Mouse (Mus musculus): ENCODE data around the gene Tbx2. TPM values are rescaled to one million over a fixed set of nuclear protein-coding genes. Genes with fewer than 3 reads are reported as not detected.

Tbx2 gene
- total RNA-seq (2012; rRNA removed) (not detected in 2 replicates), polyA plus RNA-seq (2012; ENCODE audit: insufficient read depth in 1 of 2, insufficient read length in 2 of 2, low read depth in 1 of 2, low replicate concordance in 2 of 2, missing spikeins in 1 of 2) (under 1 TPM in 1 of 2 experiments, not detected in 1; 0.01 TPM)

DNA sequence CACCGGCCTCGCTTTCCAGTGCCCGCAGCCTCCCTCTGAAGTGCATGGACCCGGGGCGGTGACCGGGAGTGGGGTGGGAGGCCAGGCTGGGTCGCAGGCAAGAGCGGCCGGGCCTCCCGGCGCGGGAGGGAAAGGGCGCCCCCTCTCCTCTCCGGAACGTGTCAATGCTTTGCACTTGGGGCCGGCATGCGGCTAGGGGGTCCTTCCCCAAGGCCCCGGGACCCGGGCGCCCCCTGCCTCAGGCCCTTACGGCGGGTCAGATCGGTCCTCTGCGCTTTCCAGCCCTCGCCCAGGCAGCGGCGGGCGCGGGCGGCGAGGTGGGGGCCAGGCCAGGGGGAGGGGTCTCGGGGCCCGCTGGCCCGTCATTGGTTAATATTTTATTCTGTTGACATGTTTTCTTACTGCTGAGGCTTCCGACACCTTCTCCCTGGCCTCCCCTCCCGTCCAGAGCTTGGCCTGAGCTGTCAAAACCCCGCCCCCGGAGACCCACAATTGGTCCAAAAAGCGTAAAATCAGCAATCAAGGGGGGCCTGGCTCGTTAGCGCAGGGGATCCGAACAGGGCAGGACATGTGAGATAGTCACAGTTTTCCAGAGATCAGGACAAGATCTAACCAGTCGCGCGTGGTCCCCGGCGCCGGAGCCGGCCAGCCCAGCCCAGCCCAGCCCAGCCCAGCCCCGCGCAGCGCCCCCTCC is at the start of gene Tbx2:
Gene Tbx2, plus strand, starts transcription at position 321 of the 694 bp plus-strand sequence.
- H3K9ac ChIP-seq (ENCODE audit: control insufficient read depth, low read depth, low read length, poor library complexity, severe bottlenecking), result no peak within 1 kb of the TSS
- no peaks in the 10 kb centered on the region for H3K36me3 ChIP-seq (ENCODE audit: control insufficient read depth in 1 of 2, insufficient read depth in 2 of 2, low read length in 2 of 2)
- H3K27ac ChIP-seq (ENCODE audit: control insufficient read depth, low read depth, low read length), result no peak within 1 kb of the TSS
- no peak for DNase-seq (ENCODE audit: low read depth, low spot score)
- H3K27me3 ChIP-seq (ENCODE audit: control insufficient read depth in 1 of 2, insufficient read depth in 2 of 2, low read length in 2 of 2), result no peaks in the 10 kb centered on the region
- no peaks in the 10 kb centered on the region for H3K9me3 ChIP-seq (replicated peaks; ENCODE audit: insufficient read depth, low read length)
- TF ChIP-seq ZC3H11A (IDR thresholded peaks at IDR 0.05; ENCODE audit: low read depth, low read length) (no peak), MYC (IDR thresholded peaks at IDR 0.05; ENCODE audit: low read depth, low read length) (no peak), RAD21 (IDR thresholded peaks at IDR 0.05; ENCODE audit: low read depth, low read length) (no peak), KAT2A (conservative IDR thresholded peaks at IDR 0.05; ENCODE audit: low read depth, low read length) (no peak), USF2 (IDR thresholded peaks at IDR 0.05; ENCODE audit: borderline replicate concordance in 1 of 2, insufficient read depth in 1 of 2, low read depth in 1 of 2, low read length in 2 of 2) (no peak), POLR2A (IDR thresholded peaks at IDR 0.05; ENCODE audit: control insufficient read depth in 1 of 2, insufficient read depth in 1 of 2, low read depth in 1 of 2, low read length in 2 of 2, poor library complexity in 1 of 2) (no peak), TCF12 (IDR thresholded peaks at IDR 0.05; ENCODE audit: low read depth, low read length) (no peak), USF1 (IDR thresholded peaks at IDR 0.05; ENCODE audit: low read depth, low read length) (no peak), ZNF384 (IDR thresholded peaks at IDR 0.05; ENCODE audit: low read depth, low read length) (no peak), EP300 (IDR thresholded peaks at IDR 0.05; ENCODE audit: low read depth in 1 of 2, low read length in 2 of 2) (no peak), RCOR1 (IDR thresholded peaks at IDR 0.05; ENCODE audit: low read depth, low read length) (no peak)
- H3K4me1 ChIP-seq (ENCODE audit: control insufficient read depth in 1 of 2, insufficient read depth in 2 of 2, low read length in 2 of 2), result peaks cover 0 to 4% of the 10 kb centered on the region in 2 experiments; a peak in 1 of 4 replicates
- no peaks in the 10 kb centered on the region for H3K79me2 ChIP-seq (ENCODE audit: control insufficient read depth, insufficient read depth, low read length, poor library complexity)
- H3K4me3 ChIP-seq (ENCODE audit: control insufficient read depth in 1 of 2, insufficient read depth in 1 of 2, low read depth in 2 of 2, low read length in 2 of 2), result no peak within 1 kb of the TSS

- H3K27ac ChIP-seq (ENCODE audit: control insufficient read depth, low read depth, low read length), result no peak overlapping the region
Observed at GRCm38 (mm10) chr11:85786113-85786718, 46.1 kb upstream of the Tbx2 start.

More at GRCm38 (mm10) chr11:85786113-85786718, 46.1 kb upstream of the Tbx2 start:
- DNase-seq (ENCODE audit: low read depth, low spot score), result peak; percentile 47
- Histone ChIP-seq H3K9me3 (replicated peaks; ENCODE audit: insufficient read depth, low read length) (no peaks in the 10 kb centered on the region), H3K4me3 (ENCODE audit: control insufficient read depth in 1 of 2, insufficient read depth in 1 of 2, low read depth in 2 of 2, low read length in 2 of 2) (no peak overlapping the region), H3K9ac (ENCODE audit: control insufficient read depth, low read depth, low read length, poor library complexity, severe bottlenecking) (no peak overlapping the region), H3K4me1 (ENCODE audit: control insufficient read depth in 1 of 2, insufficient read depth in 2 of 2, low read length in 2 of 2) (no peaks in the 10 kb centered on the region), H3K27me3 (ENCODE audit: control insufficient read depth in 1 of 2, insufficient read depth in 2 of 2, low read length in 2 of 2) (no peaks in the 10 kb centered on the region), H3K36me3 (ENCODE audit: control insufficient read depth in 1 of 2, insufficient read depth in 2 of 2, low read length in 2 of 2) (no peaks in the 10 kb centered on the region), H3K79me2 (ENCODE audit: control insufficient read depth, insufficient read depth, low read length, poor library complexity) (no peaks in the 10 kb centered on the region)
- TF ChIP-seq CTCF (IDR thresholded peaks at IDR 0.05 in 2 of 3, conservative IDR thresholded peaks at IDR 0.05 in 1 of 3; ENCODE audit: control insufficient read depth in 1 of 3, insufficient read depth in 1 of 3, low read depth in 2 of 3, low read length in 3 of 3, poor library complexity in 1 of 3, severe bottlenecking in 1 of 3) (peak in 2 of 3 experiments; percentile 28 to 40; a peak in 3 of 6 replicates), MAFK (IDR thresholded peaks at IDR 0.05; ENCODE audit: borderline replicate concordance, low read depth, low read length) (no peak), SMC3 (IDR thresholded peaks at IDR 0.05; ENCODE audit: low read depth, low read length) (peak; percentile 20; the same call in 1 of the 2 replicates), RAD21 (IDR thresholded peaks at IDR 0.05; ENCODE audit: low read depth, low read length) (peak; percentile 9)

All from MEL (cell line).